Mouse (Mus musculus) forebrain, embryonic 13.5 days (tissue): ENCODE measurements around the gene Olfr1180. TPM values are rescaled to one million over a fixed set of nuclear protein-coding genes. Genes with fewer than 3 reads are reported as not detected.
"Not testable (repeated sequence)": the region's sequence is repeated elsewhere in the genome, so short reads cannot be mapped to it uniquely, and the experiment has no call there.

Experiments used
- ATAC-seq: fragments of 200-750 bp; cut with Nextera tagmentation; 2 replicates; pipeline ENCODE4 v1.8.0; 2017
- H3K27ac ChIP-seq: fragments of 300-500 bp; sonication (generic); 2 replicates; pipeline ENCODE4 v1.5.1; 2015; ENCODE audit warnings: inconsistent platforms, mild to moderate bottlenecking, moderate library complexity
- H3K27me3 ChIP-seq: fragments of 300-500 bp; sonication (generic); 2 replicates; pipeline ENCODE4 v1.6.1; 2015; ENCODE audit warnings: mild to moderate bottlenecking, inconsistent platforms
- H3K36me3 ChIP-seq: fragments of 300-500 bp; sonication (generic); 2 replicates; pipeline ENCODE4 v1.6.1; 2015; ENCODE audit warnings: mild to moderate bottlenecking, inconsistent platforms; ENCODE audit not compliant: poor library complexity, severe bottlenecking
- H3K4me1 ChIP-seq: fragments of 300-500 bp; sonication (generic); 2 replicates; pipeline ENCODE4 v1.6.1; 2015; ENCODE audit warnings: inconsistent platforms
- H3K4me2 ChIP-seq: fragments of 300-500 bp; sonication (generic); 2 replicates; pipeline ENCODE4 v1.6.1; 2015; ENCODE audit warnings: inconsistent platforms, mild to moderate bottlenecking, moderate library complexity
- H3K4me3 ChIP-seq: fragments of 300-500 bp; sonication (generic); 2 replicates; pipeline ENCODE4 v1.5.1; 2015; ENCODE audit warnings: mild to moderate bottlenecking, inconsistent platforms
- H3K9ac ChIP-seq: fragments of 300-500 bp; sonication (generic); 2 replicates; pipeline ENCODE4 v1.6.1; 2015; ENCODE audit warnings: mild to moderate bottlenecking, inconsistent platforms
- H3K9me3 ChIP-seq: fragments of 300-500 bp; sonication (generic); replicated peaks from 2 replicates; pipeline ENCODE4 v1.6.1; 2016; ENCODE audit warnings: inconsistent platforms
- WGBS: fragments of 180-500 bp; shearing (Covaris S2); methylation state at CpG from one replicate; pipeline ENCODE4 v1.1.7; 2015; 5-methylcytosine and 5-hydroxymethylcytosine counted together
- polyA plus RNA-seq: library from polyadenylated mRNA; unstranded; fragments of >200 nt; fragmentation: Nextera tagmentation; extraction: Ambion mirVana; gene quantifications from 2 replicates; pipeline ENCODE4 v1.2.1, GENCODE M21; 2015

Gene Olfr1180
- polyA plus RNA-seq, result not detected in 2 replicates

- H3K9ac ChIP-seq, result no peak within 1 kb of the TSS
- H3K9me3 ChIP-seq, result no peaks in the 10 kb centered on the region
- no peaks in the 10 kb centered on the region for H3K4me1 ChIP-seq
- H3K4me3 ChIP-seq, result no peak within 1 kb of the TSS
- H3K27me3 ChIP-seq, result no peaks in the 10 kb centered on the region
- no peak within 1 kb of the TSS for H3K27ac ChIP-seq
- no peaks in the 10 kb centered on the region for H3K36me3 ChIP-seq
- H3K4me2 ChIP-seq, result no peak within 1 kb of the TSS
- 90% methylated on average over 2 of the region's 2 CpGs for WGBS
- ATAC-seq, result no peak
Measured at GRCm38 (mm10) chr2:88419051-88419450, at the start of gene Olfr1180. Gene Olfr1180, minus strand, starts transcription at chr2:88419151.

- H3K9ac ChIP-seq, H3K4me1 ChIP-seq, H3K27ac ChIP-seq, H3K36me3 ChIP-seq, ATAC-seq, H3K27me3 ChIP-seq, H3K4me3 ChIP-seq, H3K4me2 ChIP-seq, H3K9me3 ChIP-seq: not testable (repeated sequence)
- WGBS, result 88% methylated on average over 1 of the region's 1 CpGs
Measured at GRCm38 (mm10) chr2:88454567-88454966, 35.6 kb upstream of the Olfr1180 start, which contains the start of gene Olfr1183. Gene Olfr1183, plus strand, starts transcription at chr2:88454867.

- 90% methylated on average over 1 of the region's 1 CpGs for WGBS
- H3K4me2 ChIP-seq, result no peak within 1 kb of the TSS
Measured at GRCm38 (mm10) chr2:88449031-88449430, 30.1 kb upstream of the Olfr1180 start, which contains the start of gene Gm13757. Gene Gm13757, minus strand, starts transcription at chr2:88449131.

GRCm38 (mm10) chr2:88426071-88426470 is 7.1 kb upstream of the Olfr1180 start, which contains the start of gene Olfr1181:
Gene Olfr1181, minus strand, starts transcription at chr2:88426171.
- H3K27me3 ChIP-seq, result no peaks in the 10 kb centered on the region
- H3K4me2 ChIP-seq, result no peak within 1 kb of the TSS
- H3K4me3 ChIP-seq, result no peak within 1 kb of the TSS
- no peaks in the 10 kb centered on the region for H3K9me3 ChIP-seq
- no peak for ATAC-seq
- no peak within 1 kb of the TSS for H3K27ac ChIP-seq
- no peak within 1 kb of the TSS for H3K9ac ChIP-seq
- WGBS, result 92% methylated on average over 1 of the region's 1 CpGs
- H3K36me3 ChIP-seq, result no peaks in the 10 kb centered on the region
- no peaks in the 10 kb centered on the region for H3K4me1 ChIP-seq

More at GRCm38 (mm10) chr2:88449031-88449430, 30.1 kb upstream of the Olfr1180 start, which contains the start of gene Gm13757:
- H3K9ac ChIP-seq, result no peak within 1 kb of the TSS
- no peak within 1 kb of the TSS for H3K4me3 ChIP-seq
- H3K27me3 ChIP-seq, result no peaks in the 10 kb centered on the region
- ATAC-seq, result no peak
- no peak within 1 kb of the TSS for H3K27ac ChIP-seq
- H3K4me1 ChIP-seq, result no peaks in the 10 kb centered on the region
- H3K36me3 ChIP-seq, result no peaks in the 10 kb centered on the region
- no peaks in the 10 kb centered on the region for H3K9me3 ChIP-seq

GRCm38 (mm10) chr2:88406353-88406752 is 12.6 kb downstream of the Olfr1180 start, which contains the start of gene Olfr1179:
Gene Olfr1179, minus strand, starts transcription at chr2:88406453.
- H3K27ac ChIP-seq, result no peak within 1 kb of the TSS
- H3K4me3 ChIP-seq, result no peak within 1 kb of the TSS
- no peak within 1 kb of the TSS for H3K9ac ChIP-seq
- no peaks in the 10 kb centered on the region for H3K36me3 ChIP-seq
- H3K4me1 ChIP-seq, result no peaks in the 10 kb centered on the region
- H3K27me3 ChIP-seq, result no peaks in the 10 kb centered on the region
- no peak within 1 kb of the TSS for H3K4me2 ChIP-seq
- H3K9me3 ChIP-seq, result no peaks in the 10 kb centered on the region
- ATAC-seq, result no peak
- WGBS, result 94% methylated on average over 3 of the region's 3 CpGs

GRCm38 (mm10) chr2:88386762-88387161 is 32.2 kb downstream of the Olfr1180 start, which contains the start of gene Olfr1178:
Gene Olfr1178, plus strand, starts transcription at chr2:88387062.
- no peaks in the 10 kb centered on the region for H3K9me3 ChIP-seq
- H3K4me2 ChIP-seq, result no peak within 1 kb of the TSS
- H3K4me1 ChIP-seq, result no peaks in the 10 kb centered on the region
- ATAC-seq, result no peak
- WGBS, result 75% methylated on average over 1 of the region's 1 CpGs
- no peak within 1 kb of the TSS for H3K4me3 ChIP-seq
- no peak within 1 kb of the TSS for H3K9ac ChIP-seq
- no peak within 1 kb of the TSS for H3K27ac ChIP-seq
- H3K36me3 ChIP-seq, result no peaks in the 10 kb centered on the region
- no peaks in the 10 kb centered on the region for H3K27me3 ChIP-seq

Other genes starting within 250 kb of the Olfr1180 start
- not detected in 2 replicates for gene Olfr1168, start 237.3 kb downstream of the Olfr1180 start, polyA plus RNA-seq
- gene Olfr1170, start 190.8 kb downstream of the Olfr1180 start, polyA plus RNA-seq, result not detected in 2 replicates
- gene Olfr1173, start 139.3 kb downstream of the Olfr1180 start, polyA plus RNA-seq, result not detected in 2 replicates
- gene Olfr1174-ps, start 104.0 kb downstream of the Olfr1180 start, polyA plus RNA-seq, result not detected in 2 replicates
- gene Olfr1175-ps, start 91.9 kb downstream of the Olfr1180 start, polyA plus RNA-seq, result not detected in 2 replicates
- gene Olfr1176, start 82.4 kb downstream of the Olfr1180 start, polyA plus RNA-seq, result not detected in 2 replicates
- not detected in 2 replicates for gene Olfr1177-ps, start 72.7 kb downstream of the Olfr1180 start, polyA plus RNA-seq
- not detected in 2 replicates for gene Olfr1178, start 32.1 kb downstream of the Olfr1180 start, polyA plus RNA-seq
- not detected in 2 replicates for gene Olfr1179, start 12.7 kb downstream of the Olfr1180 start, polyA plus RNA-seq
- gene Olfr1181, start 7.0 kb upstream of the Olfr1180 start, polyA plus RNA-seq, result not detected in 2 replicates
- gene Gm13757, start 30.0 kb upstream of the Olfr1180 start, polyA plus RNA-seq, result not detected in 2 replicates
- not detected in 2 replicates for gene Olfr1183, start 35.7 kb upstream of the Olfr1180 start, polyA plus RNA-seq
- not detected in 2 replicates for gene Olfr1184, start 64.4 kb upstream of the Olfr1180 start, polyA plus RNA-seq
- not detected in 2 replicates for gene Olfr1185-ps1, start 74.2 kb upstream of the Olfr1180 start, polyA plus RNA-seq
- gene Olfr1186, start 99.4 kb upstream of the Olfr1180 start, polyA plus RNA-seq, result not detected in 2 replicates
- gene Olfr1188, start 137.8 kb upstream of the Olfr1180 start, polyA plus RNA-seq, result not detected in 2 replicates
- gene Olfr1189, start 167.3 kb upstream of the Olfr1180 start, polyA plus RNA-seq, result not detected in 2 replicates
- not detected in 2 replicates for gene Olfr1191-ps1, start 221.4 kb upstream of the Olfr1180 start, polyA plus RNA-seq
- gene Olfr1192-ps1, start 229.4 kb upstream of the Olfr1180 start, polyA plus RNA-seq, result not detected in 2 replicates